Mouse (Mus musculus) gonadal fat pad, adult 2 months (tissue): ENCODE measurements around the gene Psmd11. TPM values are rescaled to one million over a fixed set of nuclear protein-coding genes. Genes with fewer than 3 reads are reported as not detected.
"Not testable (repeated sequence)": the region's sequence is repeated elsewhere in the genome, so short reads cannot be mapped to it uniquely, and the experiment has no call there.

Source experiments
- DNase-seq: peaks from one replicate; pipeline ENCODE4 v3.0.0-alpha.2; 2012; ENCODE audit warnings: low read depth
- polyA plus RNA-seq: library from polyadenylated mRNA; depleted of rRNA; stranded (reverse); fragments of >200 nt; gene quantifications from 2 replicates; pipeline ENCODE4 v1.2.3, GENCODE M21; 2012

Gene Psmd11
- polyA plus RNA-seq, 1 experiment, result 46.5 TPM

- no peak for DNase-seq
Measured at GRCm38 (mm10) chr11:80429009-80429475, 627 bp downstream of the Psmd11 start.

DNA sequence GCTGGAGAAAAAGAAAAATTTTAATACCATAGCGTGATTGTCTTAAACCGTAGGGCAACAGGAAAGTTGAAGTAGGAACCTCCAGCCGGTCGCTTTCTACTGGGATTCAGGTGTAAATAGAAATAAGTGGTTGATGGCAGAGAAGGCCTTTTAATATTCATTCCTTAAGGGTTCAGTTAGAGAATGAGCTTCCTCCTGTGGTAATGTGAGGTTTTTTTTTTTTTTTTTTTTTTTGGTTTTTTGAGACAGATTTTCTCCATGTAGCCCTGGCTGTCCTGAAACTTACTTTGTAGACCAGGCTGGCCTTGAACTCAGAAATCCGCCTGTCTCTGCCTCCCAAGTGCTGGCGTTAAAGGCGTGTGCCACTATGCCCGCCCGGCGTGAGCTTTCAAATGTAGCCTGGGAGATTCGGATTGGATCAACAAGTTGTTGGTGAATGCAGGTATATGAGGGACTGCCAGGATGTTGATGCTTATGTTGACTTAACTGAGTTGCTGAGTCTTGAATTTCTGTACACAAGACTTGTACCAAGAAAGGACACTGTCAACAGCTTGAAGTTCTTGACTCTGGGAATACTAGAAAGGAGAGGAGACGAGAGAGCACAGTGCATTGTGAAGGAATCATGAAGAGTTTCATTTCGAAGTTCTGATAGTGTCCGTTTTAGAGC lies 1.2 kb downstream of the Psmd11 start:
- no peak for DNase-seq

- DNase-seq, result no peak
Measured at GRCm38 (mm10) chr11:80430366-80430910, 2.0 kb downstream of the Psmd11 start.

DNA sequence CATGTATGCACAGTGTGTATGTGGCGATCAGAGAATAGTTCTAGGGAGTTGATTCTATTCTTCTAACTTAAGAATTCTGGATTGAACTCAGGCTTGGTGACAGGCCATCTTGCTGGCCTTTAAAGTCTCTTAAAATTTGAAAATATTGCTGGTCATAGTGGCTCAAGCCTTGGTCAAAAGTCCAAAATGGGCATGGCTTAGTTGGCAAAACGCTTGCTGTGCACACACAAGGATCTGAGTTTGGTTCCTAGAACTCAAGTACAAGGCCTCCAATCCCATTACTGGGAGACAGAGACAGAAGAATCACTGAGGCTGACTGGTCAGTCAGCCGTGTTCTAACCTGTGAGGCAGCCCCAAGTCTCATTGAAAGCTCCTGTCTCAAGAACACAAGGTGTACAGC lies 18.5 kb downstream of the Psmd11 start:
- DNase-seq, result no peak

GRCm38 (mm10) chr11:80449859-80450258 lies 21.4 kb downstream of the Psmd11 start:
- no peak for DNase-seq

DNA sequence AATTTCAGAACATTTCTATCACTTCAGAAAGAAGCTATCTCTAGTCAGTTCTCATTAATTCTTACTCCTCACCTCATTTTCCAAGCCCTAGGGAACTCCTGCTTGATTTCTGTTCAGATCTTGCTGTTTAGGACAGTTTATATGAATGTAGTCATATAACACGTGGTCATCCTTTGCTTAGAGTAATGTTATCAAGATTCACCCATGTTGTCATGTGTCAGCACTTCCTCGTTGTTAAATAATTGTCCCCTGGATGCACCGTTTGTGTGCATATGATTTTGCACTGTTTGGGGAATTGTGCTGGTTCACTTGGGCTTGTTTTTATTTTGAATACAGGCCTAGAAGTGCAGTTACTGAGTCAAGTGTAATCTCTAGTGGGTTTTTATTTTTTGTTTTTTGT lies 23.8 kb downstream of the Psmd11 start:
- no peak for DNase-seq

DNA sequence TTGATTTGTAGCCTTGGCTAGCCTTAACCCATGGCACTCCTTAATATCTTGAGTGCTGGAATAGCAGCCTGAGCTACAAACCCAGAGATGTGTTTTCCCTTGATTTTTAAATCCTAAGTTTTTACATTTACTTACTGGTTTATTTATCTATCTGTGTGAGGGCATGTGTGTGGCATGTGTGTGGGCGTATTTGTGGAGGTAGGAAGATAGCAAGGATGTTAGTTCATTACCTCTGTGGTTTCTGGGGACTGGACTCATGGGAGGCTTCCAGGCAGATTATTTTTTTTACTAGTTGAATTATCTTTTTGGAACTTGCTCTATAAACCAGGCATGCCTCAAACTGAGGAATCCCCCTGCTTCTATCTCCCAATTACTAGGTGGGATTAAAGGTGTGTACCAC lies 24.8 kb downstream of the Psmd11 start:
- DNase-seq, result no peak

- not testable (repeated sequence) for DNase-seq
Measured at GRCm38 (mm10) chr11:80463605-80464130, 35.3 kb downstream of the Psmd11 start.

- no peak for DNase-seq
Measured at GRCm38 (mm10) chr11:80471836-80472605, 43.6 kb downstream of the Psmd11 start.

GRCm38 (mm10) chr11:80474175-80474691 lies 45.8 kb downstream of the Psmd11 start:
- DNase-seq, result no peak

DNA sequence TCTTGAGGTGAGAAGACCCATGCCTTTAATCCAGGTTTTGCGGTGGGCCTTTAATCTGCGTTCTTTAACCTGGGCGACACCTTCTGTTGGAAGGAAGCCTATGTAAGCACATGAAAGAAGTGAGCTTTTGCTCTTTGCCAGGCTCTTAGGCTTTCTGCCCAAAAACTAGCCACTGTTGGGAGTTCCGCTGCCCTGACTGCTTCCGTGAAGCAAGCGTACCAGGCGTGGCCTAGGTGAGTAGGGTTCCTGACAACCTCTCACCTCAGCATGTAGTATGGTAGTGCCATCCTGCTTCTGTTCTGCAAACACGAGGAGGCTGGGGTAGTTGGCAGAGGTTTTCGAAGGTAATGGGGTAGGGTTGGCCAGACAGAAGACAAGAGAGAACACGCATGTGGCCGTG lies 46.4 kb downstream of the Psmd11 start:
- no peak for DNase-seq

GRCm38 (mm10) chr11:80475544-80475943 lies 47.1 kb downstream of the Psmd11 start:
- no peak for DNase-seq

DNA sequence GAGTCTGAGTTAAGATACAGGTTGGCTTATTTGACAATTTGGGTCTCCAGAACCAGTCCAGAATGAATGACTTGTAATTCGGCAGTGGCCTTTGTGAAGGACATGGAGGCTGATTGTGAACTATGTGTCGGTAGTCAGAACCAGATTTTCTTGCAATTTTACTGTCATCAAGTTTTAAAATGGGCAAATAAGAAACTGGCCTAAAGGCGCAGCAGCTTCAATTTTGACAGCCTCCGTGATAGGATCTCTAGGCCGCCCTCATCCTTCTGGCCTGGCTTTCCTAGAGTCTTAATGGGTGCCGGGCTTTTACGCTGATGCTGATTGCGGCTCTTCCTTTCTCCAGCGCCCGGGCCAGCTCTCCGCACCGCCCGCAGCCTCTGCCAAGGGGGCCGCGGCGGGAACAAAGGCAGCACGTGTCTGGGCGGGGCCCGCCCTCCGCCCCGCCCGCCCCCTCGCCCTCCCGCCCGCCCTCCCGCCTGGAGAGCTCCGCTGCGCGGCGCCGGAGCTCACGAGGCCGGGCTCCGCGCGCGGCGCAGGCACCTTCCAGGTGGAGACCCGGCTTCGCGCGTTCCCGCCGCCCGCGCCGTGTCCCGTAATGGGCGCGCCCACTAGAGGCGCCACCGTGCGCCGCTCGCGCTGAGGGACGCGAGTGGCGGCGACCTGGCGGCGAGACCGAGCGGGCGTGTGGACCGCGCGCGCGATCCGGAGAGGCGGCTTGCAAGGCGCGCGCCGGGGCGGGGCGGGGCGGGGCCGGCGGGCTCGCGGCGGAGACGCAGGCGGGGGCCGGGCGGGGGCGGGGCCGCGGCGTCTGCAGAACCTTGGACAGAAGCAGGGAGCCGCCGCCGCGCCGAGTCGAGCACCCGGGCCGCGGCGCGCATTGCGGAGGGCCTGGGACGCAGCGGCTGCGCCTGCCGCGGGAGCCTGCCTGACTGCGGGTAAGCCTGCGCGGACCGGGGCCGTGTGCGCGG lies 48.1 kb downstream of the Psmd11 start, which contains the start of gene Cdk5r1:
TSS of gene Cdk5r1 (plus strand) at position 802 of the 968 bp plus-strand sequence.
- DNase-seq, result no peak

DNA sequence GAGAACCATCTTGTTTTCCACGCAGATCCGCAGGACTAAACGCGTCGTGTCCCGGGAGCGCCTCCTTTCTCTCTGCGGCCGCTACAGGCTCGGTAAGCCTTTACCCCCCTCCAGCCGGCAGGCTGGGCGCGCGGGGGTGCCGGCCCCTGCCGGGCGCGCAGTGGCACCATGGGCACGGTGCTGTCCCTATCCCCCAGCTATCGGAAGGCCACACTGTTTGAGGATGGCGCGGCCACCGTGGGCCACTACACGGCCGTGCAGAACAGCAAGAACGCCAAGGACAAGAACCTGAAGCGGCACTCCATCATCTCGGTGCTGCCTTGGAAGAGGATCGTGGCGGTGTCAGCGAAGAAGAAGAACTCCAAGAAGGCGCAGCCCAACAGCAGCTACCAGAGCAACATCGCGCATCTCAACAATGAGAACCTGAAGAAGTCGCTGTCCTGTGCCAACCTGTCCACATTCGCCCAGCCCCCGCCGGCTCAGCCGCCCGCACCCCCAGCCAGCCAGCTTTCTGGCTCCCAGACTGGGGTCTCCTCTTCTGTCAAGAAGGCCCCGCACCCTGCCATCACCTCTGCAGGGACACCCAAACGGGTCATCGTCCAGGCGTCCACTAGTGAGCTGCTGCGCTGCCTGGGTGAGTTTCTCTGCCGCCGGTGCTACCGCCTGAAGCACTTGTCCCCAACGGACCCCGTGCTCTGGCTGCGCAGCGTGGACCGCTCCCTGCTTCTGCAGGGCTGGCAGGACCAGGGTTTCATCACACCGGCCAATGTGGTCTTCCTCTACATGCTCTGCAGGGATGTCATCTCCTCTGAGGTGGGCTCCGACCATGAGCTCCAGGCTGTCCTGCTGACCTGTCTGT lies 49.2 kb downstream of the Psmd11 start:
- no peak for DNase-seq

GRCm38 (mm10) chr11:80478694-80479412 lies 50.4 kb downstream of the Psmd11 start:
- no peak for DNase-seq

DNA sequence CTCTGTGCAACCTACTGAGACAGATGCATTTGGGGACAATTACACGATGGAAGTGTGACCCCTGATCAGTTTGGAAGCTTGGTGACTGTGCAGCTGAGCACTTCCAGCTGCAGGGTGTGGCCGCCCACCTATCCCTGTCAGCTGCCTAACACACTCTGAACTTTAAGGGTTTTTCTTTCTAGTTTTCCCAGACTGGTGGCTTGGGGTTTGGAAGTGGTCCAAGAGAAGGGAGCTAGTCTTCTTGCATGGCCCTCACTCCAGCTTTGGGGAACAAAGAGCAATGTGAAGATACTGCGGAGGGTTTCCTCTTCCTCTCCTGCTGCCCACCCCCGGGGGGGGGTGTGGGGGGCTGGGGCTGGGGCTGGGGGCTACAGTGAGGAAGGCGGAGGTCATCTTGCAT lies 51.0 kb downstream of the Psmd11 start:
- no peak for DNase-seq

DNA sequence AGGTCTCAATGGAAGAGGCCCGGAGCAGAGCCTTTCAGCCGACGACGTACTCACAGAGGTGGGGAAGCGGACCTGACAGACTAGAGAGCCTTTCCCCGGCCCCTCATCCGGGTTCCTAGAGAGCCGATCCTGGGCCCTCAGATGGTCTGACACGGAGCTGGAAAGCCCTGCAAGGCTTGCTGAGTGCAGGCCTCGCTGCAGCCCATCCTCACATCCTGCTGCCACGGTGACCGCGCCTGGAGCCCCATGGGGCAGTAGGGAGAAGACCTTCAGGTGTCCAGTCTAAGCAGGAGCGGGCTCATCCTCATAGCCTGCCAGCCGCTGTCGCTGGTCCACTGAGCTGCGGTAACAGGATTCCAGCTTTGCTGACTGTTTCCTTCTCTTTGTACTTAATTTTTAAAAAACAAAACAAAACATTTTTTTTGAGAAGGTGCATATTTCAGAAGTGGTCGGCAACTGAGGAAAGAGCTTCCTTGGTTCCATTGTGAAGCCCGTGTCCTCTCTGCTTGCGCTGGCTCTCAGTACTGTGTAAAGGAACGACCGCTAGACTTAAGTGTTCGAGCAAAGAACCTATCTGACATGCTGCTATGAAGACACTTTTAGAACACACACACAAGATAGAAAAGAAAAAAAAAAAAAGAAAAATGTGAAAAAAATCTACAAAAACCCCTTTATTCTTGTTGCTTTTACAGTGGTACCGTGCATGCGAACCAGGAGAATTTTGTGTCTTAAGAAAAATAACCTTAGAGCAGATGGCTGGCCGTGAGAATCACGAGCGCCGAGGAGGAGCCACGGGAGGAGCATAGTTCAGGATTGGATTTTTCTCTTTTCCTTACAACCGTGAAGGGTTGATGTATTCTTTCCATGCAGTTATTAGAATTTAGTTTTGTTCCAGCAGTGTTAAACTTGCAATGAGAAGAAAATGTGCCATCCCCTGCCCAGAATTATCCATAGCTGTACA lies 51.8 kb downstream of the Psmd11 start:
- DNase-seq, result no peak

DNA sequence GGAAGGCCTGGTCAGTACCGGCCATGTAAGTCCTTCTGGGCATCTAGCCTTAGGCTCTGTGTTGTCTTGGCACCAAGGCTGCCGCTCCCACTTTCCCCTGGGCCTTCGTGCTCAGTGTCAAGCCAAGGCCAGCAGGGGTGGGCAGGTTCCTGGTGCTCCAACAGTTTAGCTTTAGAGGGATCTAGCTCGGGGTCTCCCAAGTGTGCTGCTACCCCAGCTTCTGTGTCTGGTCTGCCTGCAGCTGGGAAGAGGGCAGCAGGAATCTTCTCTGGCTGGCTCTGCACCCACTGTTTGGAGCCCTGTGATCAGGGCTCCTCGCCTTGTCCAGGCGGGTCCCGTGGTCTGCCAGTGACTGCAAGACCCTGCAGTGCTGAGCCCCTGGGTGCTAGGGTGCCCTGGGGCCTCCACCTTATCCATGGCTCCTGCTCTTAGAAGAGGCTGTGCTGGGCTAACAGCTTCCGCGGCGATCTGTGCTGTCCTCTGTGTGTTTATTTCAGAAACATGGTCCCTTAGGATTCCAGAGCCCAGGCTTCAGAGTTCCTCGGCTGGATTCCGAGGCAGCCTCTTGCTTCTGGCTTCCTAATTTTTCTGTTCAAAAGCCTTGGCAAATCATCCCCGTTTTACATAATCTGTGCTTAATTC lies 53.1 kb downstream of the Psmd11 start:
- DNase-seq, result no peak
